Mouse (Mus musculus): ENCODE measurements around the gene Nrxn1. TPM values are rescaled to one million over a fixed set of nuclear protein-coding genes. Genes with fewer than 3 reads are reported as not detected.

The Nrxn1 gene
- polyA plus RNA-seq, 1 experiment from 2014 or later = 2.0 TPM

DNA sequence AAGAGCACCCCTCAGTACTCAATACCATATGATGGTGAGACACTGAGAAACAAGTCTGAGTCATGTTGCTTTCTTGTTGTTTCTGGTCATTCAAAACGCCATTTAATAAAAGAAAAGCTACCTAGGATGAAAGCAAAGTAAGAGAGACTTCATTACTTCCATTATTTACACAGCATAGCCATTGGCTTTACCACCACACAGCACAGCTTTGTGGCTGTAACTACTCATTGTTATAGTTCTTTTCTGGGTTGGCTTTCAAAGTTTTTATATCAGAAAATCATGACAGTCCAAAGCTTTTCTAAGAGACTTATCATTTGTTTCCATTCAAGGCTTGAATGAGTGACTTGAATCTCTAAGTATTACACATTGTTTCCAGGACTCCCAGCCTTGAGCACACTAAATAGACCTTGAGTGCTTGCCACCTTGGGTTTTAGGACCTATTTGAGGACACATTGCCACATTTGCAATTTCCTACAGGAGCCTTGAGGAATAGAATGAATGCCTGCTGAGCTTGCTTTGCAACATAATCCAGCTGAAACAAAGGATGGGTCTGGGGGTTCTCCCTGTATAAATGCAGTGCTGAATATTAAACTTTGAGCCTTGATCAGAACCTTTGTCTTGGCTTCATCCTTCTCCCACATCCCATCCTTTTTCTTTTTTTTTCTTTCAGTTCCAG is 468.1 kb downstream of the Nrxn1 start:
- no peaks in the 10 kb centered on the region for H3K36me3 ChIP-seq (ENCODE audit: control insufficient read depth, insufficient read depth, low read length)
- ATAC-seq (ENCODE audit: insufficient number of reproducible peaks, insufficient read depth, low FRiP score, low read depth) = no peak
- H3K27me3 ChIP-seq (ENCODE audit: control insufficient read depth, insufficient read depth, low read length) = no peaks in the 10 kb centered on the region
- no peak overlapping the region for H3K4me2 ChIP-seq (ENCODE audit: low read length)
- no peak overlapping the region for H3K4me3 ChIP-seq (ENCODE audit: control insufficient read depth in 1 of 2, insufficient read depth in 1 of 2, low read depth in 1 of 2, low read length in 2 of 2)
- 36% methylated on average over 1 of the region's 1 CpGs for WGBS
- no peak overlapping the region for H3K27ac ChIP-seq (replicated peaks in 1 of 2; ENCODE audit: control insufficient read depth in 1 of 2, insufficient read depth in 1 of 2, low read depth in 2 of 2, low read length in 2 of 2)
- H3K4me1 ChIP-seq (ENCODE audit: control insufficient read depth in 2 of 2, insufficient read depth in 2 of 2, low read length in 2 of 2) = no peaks in the 10 kb centered on the region
- no peaks in the 10 kb centered on the region for H3K9me3 ChIP-seq (ENCODE audit: control insufficient read depth, low read length)
- no peak overlapping the region for H3K9ac ChIP-seq (ENCODE audit: low read length)

DNA sequence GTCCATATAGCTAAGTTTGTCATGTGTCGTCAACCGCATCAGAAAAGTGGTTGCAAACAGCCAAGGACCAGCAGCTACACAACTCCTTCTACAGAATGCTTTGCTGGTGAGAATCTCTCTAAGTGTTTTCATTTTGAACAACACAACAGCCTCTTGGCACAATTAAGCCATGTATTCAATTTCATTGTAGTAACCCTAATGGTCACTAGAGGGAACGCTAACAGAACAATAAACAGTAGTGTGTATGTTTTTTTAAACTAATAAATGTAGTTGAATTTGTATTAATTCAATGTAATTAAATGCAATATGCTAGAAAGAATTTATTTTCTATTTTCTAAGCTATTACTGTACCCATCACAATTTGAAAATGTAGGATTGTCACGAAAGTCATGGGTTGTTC is 471.0 kb downstream of the Nrxn1 start:
- no peak for ATAC-seq (ENCODE audit: insufficient number of reproducible peaks, insufficient read depth, low FRiP score, low read depth)
- Histone ChIP-seq H3K9ac (ENCODE audit: low read length) (no peak overlapping the region), H3K36me3 (ENCODE audit: control insufficient read depth, insufficient read depth, low read length) (no peaks in the 10 kb centered on the region), H3K27me3 (ENCODE audit: control insufficient read depth, insufficient read depth, low read length) (no peaks in the 10 kb centered on the region), H3K4me1 (ENCODE audit: control insufficient read depth in 2 of 2, insufficient read depth in 2 of 2, low read length in 2 of 2) (no peaks in the 10 kb centered on the region), H3K4me3 (ENCODE audit: control insufficient read depth in 1 of 2, insufficient read depth in 1 of 2, low read depth in 1 of 2, low read length in 2 of 2) (no peak overlapping the region), H3K4me2 (ENCODE audit: low read length) (no peak overlapping the region), H3K27ac (replicated peaks in 1 of 2; ENCODE audit: control insufficient read depth in 1 of 2, insufficient read depth in 1 of 2, low read depth in 2 of 2, low read length in 2 of 2) (no peak overlapping the region), H3K9me3 (ENCODE audit: control insufficient read depth, low read length) (no peaks in the 10 kb centered on the region)
- WGBS = 86% methylated on average over 4 of the region's 4 CpGs

DNA sequence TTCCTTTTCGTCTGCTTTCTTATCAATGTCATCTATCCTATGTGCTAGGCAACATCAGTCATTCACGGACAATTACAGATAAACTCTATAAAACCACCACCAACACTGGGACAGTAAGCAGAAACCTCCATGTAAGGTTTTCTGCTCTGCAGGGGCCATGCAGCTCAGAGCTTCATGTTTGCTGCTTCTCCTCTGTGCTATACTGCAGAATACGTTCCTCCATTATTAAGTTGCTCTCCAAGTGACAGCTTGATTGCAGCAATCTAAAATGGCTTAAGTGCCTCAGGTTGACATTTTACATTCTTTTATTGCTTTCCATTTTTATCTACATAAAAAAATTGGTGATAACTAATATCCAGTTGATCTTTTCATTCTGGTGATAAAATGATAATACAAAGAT is 477.9 kb downstream of the Nrxn1 start:
- Histone ChIP-seq H3K36me3 (ENCODE audit: control insufficient read depth, insufficient read depth, low read length) (no peaks in the 10 kb centered on the region), H3K4me2 (ENCODE audit: low read length) (no peak overlapping the region), H3K4me1 (ENCODE audit: control insufficient read depth in 2 of 2, insufficient read depth in 2 of 2, low read length in 2 of 2) (no peaks in the 10 kb centered on the region), H3K27me3 (ENCODE audit: control insufficient read depth, insufficient read depth, low read length) (no peaks in the 10 kb centered on the region), H3K27ac (replicated peaks in 1 of 2; ENCODE audit: control insufficient read depth in 1 of 2, insufficient read depth in 1 of 2, low read depth in 2 of 2, low read length in 2 of 2) (no peak overlapping the region), H3K4me3 (ENCODE audit: control insufficient read depth in 1 of 2, insufficient read depth in 1 of 2, low read depth in 1 of 2, low read length in 2 of 2) (no peak overlapping the region), H3K9me3 (ENCODE audit: control insufficient read depth, low read length) (no peaks in the 10 kb centered on the region), H3K9ac (ENCODE audit: low read length) (no peak overlapping the region)
- WGBS = 65% methylated on average over 3 of the region's 3 CpGs
- ATAC-seq (ENCODE audit: insufficient number of reproducible peaks, insufficient read depth, low FRiP score, low read depth) = no peak

DNA sequence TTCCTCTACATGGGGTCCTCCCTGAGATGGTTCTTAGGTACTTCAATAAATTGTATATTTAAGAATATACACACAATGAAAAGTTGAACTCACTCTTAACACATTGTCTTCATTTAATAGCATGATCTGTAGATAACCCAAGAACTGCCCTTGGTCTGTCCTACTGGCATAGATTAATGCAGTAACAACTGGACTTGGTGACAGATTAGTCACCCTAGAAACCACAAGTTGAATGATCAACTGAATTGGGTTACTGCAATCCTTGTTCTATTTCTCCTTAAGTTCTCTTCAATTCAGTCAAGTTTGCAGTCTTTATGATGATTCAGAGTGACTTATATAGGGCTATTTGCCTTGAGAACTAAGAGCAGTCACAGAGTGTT is 485.5 kb downstream of the Nrxn1 start:
- H3K4me2 ChIP-seq (ENCODE audit: low read length) = no peak overlapping the region
- no peaks in the 10 kb centered on the region for H3K36me3 ChIP-seq (ENCODE audit: control insufficient read depth, insufficient read depth, low read length)
- H3K9ac ChIP-seq (ENCODE audit: low read length) = no peak overlapping the region
- H3K4me3 ChIP-seq (ENCODE audit: control insufficient read depth in 1 of 2, insufficient read depth in 1 of 2, low read depth in 1 of 2, low read length in 2 of 2) = no peak overlapping the region
- no peak for ATAC-seq (ENCODE audit: insufficient number of reproducible peaks, insufficient read depth, low FRiP score, low read depth)
- no peaks in the 10 kb centered on the region for H3K4me1 ChIP-seq (ENCODE audit: control insufficient read depth in 2 of 2, insufficient read depth in 2 of 2, low read length in 2 of 2)
- H3K27me3 ChIP-seq (ENCODE audit: control insufficient read depth, insufficient read depth, low read length) = no peaks in the 10 kb centered on the region
- no peaks in the 10 kb centered on the region for H3K9me3 ChIP-seq (ENCODE audit: control insufficient read depth, low read length)
- H3K27ac ChIP-seq (replicated peaks in 1 of 2; ENCODE audit: control insufficient read depth in 1 of 2, insufficient read depth in 1 of 2, low read depth in 2 of 2, low read length in 2 of 2) = no peak overlapping the region

DNA sequence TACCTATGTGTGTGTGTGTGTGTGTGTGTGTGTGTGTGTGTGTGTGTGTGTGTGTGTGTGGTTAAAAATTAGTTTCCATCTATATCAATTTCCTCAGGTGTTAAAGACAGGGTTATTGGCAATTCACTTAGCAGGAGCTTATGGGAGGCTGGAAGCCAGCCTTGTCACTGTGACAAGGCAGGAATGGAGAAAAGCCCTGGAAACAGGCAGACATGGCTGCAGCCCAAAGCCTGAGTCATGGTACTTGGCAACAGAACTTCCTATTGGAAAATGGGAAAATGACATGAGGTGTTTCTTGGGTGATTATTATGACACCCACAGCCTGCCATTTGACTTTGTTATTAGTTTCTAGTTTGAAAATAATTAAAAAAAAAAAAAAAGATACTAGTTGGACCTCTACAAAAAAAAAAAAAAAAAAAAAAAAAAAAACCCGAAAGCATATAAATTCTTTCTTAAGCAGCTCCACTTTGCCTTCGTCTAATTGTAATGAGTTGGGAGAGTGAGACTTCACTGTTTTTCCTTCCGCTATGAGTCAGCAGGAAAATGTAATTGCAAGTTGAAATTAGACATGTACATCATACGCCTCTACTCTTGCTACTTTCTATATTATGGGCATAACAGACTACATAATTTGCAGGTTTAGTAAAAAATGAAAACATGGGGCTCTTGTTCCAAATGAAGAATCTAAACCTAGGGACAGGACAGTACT is 486.0 kb downstream of the Nrxn1 start:
- Histone ChIP-seq H3K9me3 (ENCODE audit: control insufficient read depth, low read length) (no peaks in the 10 kb centered on the region), H3K4me3 (ENCODE audit: control insufficient read depth in 1 of 2, insufficient read depth in 1 of 2, low read depth in 1 of 2, low read length in 2 of 2) (no peak overlapping the region), H3K27ac (replicated peaks in 1 of 2; ENCODE audit: control insufficient read depth in 1 of 2, insufficient read depth in 1 of 2, low read depth in 2 of 2, low read length in 2 of 2) (no peak overlapping the region), H3K36me3 (ENCODE audit: control insufficient read depth, insufficient read depth, low read length) (no peaks in the 10 kb centered on the region), H3K9ac (ENCODE audit: low read length) (no peak overlapping the region), H3K4me2 (ENCODE audit: low read length) (no peak overlapping the region), H3K4me1 (ENCODE audit: control insufficient read depth in 2 of 2, insufficient read depth in 2 of 2, low read length in 2 of 2) (no peaks in the 10 kb centered on the region), H3K27me3 (ENCODE audit: control insufficient read depth, insufficient read depth, low read length) (no peaks in the 10 kb centered on the region)
- WGBS = 79% methylated on average over 4 of the region's 4 CpGs
- ATAC-seq (ENCODE audit: insufficient number of reproducible peaks, insufficient read depth, low FRiP score, low read depth) = no peak

DNA sequence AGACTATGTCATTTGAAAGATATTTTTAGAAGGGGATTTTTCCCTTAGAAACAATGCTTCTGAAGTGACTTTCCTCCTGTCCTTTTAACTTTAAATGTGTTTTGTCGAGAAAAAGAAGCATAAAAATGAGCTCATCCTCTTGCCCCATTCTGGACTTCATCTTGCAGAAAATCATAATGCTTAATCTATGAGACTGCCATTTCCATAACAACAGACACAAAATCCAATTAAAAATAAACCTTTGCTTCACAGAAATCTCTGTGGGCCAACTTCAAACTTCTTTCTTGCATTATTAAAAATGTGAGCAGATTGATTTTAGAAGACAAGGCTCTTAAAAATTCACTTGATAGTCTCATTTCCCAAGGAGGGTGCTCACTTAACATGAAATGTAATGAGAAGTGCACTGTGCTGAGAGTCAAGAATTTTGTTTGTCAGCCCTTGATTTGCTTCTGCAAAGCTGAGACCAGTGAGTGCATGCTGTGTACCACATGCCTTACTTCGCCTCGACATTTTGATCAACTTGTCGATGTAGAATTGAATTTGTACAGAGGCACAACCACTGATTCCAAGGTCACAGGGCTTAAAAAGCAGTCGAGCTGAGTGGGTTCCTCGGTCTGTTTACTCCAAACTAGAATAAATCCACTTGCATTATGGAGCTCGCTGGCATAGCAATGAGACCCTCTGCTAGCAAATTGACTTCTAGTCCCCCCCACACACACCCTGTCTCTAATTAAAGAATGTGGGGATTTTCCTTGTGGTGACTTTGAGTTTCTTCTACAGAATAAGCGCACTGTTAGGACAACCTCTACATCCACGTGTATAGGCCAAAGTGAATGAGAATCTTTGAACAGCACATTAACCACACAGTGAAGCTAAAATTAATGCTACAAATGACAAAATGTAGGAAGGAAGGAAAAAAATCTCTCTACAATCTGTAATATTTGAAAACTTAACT is 493.0 kb downstream of the Nrxn1 start:
- Histone ChIP-seq H3K27me3 (ENCODE audit: control insufficient read depth, insufficient read depth, low read length) (no peaks in the 10 kb centered on the region), H3K4me3 (ENCODE audit: control insufficient read depth in 1 of 2, insufficient read depth in 1 of 2, low read depth in 1 of 2, low read length in 2 of 2) (no peak overlapping the region), H3K36me3 (ENCODE audit: control insufficient read depth, insufficient read depth, low read length) (no peaks in the 10 kb centered on the region), H3K27ac (replicated peaks in 1 of 2; ENCODE audit: control insufficient read depth in 1 of 2, insufficient read depth in 1 of 2, low read depth in 2 of 2, low read length in 2 of 2) (no peak overlapping the region), H3K9me3 (ENCODE audit: control insufficient read depth, low read length) (peaks cover 4% of the 10 kb centered on the region; the same call in 1 of the 2 replicates), H3K4me1 (ENCODE audit: control insufficient read depth in 2 of 2, insufficient read depth in 2 of 2, low read length in 2 of 2) (no peaks in the 10 kb centered on the region), H3K9ac (ENCODE audit: low read length) (no peak overlapping the region), H3K4me2 (ENCODE audit: low read length) (no peak overlapping the region)
- no peak for ATAC-seq (ENCODE audit: insufficient number of reproducible peaks, insufficient read depth, low FRiP score, low read depth)
- 80% methylated on average over 9 of the region's 9 CpGs for WGBS

DNA sequence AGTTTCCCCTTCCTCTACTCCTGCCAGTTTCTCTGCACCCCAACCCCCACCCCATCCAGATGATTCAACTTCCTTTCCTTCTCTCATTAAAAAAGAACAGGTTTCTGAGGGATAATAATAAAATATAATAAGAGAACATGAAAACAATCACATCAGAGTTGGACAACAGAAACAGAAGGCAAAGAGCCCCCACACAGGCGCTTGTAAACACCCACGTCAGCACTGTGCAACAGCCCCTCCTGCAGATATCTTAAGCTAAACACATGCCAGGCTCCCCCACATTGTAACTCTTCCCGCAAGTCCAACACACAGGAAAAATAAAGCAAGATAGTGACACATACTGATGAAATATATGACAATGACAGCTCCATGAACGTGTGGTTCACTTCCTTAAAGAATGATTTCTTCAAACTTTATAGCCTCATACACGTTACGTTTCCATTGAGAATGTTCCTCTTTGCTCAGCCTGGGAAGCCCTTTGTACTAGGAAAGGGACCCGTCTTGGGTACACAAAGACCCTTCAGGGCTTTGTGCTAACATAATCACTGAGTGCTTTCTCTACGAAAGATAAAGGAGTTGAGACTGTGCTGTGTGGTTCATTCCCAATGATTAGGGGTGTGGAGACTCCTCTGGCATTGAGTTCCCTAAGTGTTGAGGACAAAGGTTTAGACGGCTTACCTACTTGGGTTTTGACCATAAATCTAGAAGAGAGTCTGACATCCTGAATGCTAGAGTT is 497.9 kb downstream of the Nrxn1 start:
- 58% methylated on average over 9 of the region's 9 CpGs for WGBS
- Histone ChIP-seq H3K4me1 (ENCODE audit: control insufficient read depth in 2 of 2, insufficient read depth in 2 of 2, low read length in 2 of 2) (no peaks in the 10 kb centered on the region), H3K4me2 (ENCODE audit: low read length) (no peak overlapping the region), H3K9me3 (ENCODE audit: control insufficient read depth, low read length) (peaks cover 4% of the 10 kb centered on the region; the same call in 1 of the 2 replicates), H3K4me3 (ENCODE audit: control insufficient read depth in 1 of 2, insufficient read depth in 1 of 2, low read depth in 1 of 2, low read length in 2 of 2) (no peak overlapping the region), H3K27me3 (ENCODE audit: control insufficient read depth, insufficient read depth, low read length) (no peaks in the 10 kb centered on the region), H3K9ac (ENCODE audit: low read length) (no peak overlapping the region), H3K36me3 (ENCODE audit: control insufficient read depth, insufficient read depth, low read length) (no peaks in the 10 kb centered on the region), H3K27ac (replicated peaks in 1 of 2; ENCODE audit: control insufficient read depth in 1 of 2, insufficient read depth in 1 of 2, low read depth in 2 of 2, low read length in 2 of 2) (no peak overlapping the region)
- ATAC-seq (ENCODE audit: insufficient number of reproducible peaks, insufficient read depth, low FRiP score, low read depth) = no peak

All from heart, embryonic 14.5 days (tissue).